Mouse (Mus musculus) mature B cell (primary cell): ENCODE measurements at regions not wholly inside any gene's neighbourhood (a gene's known extent, or its start where the extent isn't known, plus 50 kb on each side); places are given as distances from the start of the nearest gene placed in this dataset.

Experiments
- in situ Hi-C: fragments of 300-500 bp; cut with MboI; formaldehyde crosslinking; loops from 2 replicates; pipeline ENCODE4 v1.14.3; 2019

DNA sequence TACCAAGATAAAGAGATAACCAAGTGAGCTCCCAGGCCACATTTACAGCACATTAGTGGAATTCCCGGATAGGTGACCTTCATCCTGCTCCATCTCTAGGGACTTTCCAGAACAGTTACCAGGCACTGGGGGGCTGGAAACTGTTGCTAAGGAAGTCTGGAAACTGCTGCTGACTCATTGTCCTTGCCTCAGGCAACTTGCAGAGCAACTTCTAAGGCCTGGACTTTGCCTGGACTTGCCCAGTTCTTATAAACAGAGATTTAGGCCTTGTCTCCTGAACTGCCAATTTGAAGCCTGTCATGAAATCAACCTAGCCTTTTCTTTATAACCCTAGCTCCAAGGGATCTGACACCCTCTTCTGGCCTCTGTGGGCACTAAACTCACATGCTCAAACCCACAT, 224.0 kb upstream of the Gm6657 start:
- in situ Hi-C loops, result no loop called here

DNA sequence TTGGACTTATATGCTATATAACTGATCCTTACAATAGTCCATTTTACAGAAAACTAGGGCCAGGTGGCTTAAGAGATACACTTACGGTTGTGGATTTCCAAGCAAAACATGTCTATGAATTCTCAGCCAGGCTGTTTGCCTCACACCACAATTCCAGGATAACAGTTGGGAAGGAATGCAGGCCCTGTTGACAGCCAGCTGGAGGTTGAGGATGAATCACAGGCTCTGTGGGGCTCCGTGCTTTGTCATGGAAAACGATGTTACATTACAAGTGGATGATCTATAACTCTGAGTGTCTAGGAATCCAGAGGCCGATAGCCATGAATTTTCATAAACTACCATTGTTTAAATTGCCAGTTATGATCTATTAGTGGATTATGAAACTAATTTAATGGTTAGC, 221.9 kb upstream of the Gm6657 start:
- in situ Hi-C loops, result no loop called here

GRCm38 (mm10) chr12:77976952-77977351, 217.1 kb upstream of the Gm6657 start:
- in situ Hi-C loops, result no loop called here

DNA sequence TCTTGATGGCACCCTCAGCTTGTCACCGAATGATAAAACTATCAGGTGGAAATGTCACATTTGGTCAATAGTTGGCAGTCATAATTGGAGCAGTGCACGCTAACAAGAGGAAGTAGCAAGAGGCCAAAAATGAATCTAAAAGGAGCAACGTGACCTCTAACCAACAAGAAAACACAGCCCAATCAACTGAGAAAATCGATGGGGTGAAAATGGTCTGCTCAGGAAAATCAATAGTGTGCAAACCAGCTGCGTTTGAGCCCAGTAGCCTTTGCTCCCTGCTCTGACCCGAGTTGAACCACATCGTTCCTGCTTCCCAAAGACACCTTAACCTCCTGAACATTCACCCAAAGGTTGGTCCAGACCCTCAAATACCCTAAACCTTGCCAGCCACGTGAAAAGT, 207.3 kb upstream of the Gm6657 start:
- in situ Hi-C loops, result no loop called here

- in situ Hi-C loops, result no loop called here
Measured at GRCm38 (mm10) chr12:77989766-77990165, 204.3 kb upstream of the Gm6657 start.

- in situ Hi-C loops, result no loop called here
Measured at GRCm38 (mm10) chr12:77991627-77992026, 202.4 kb upstream of the Gm6657 start.

DNA sequence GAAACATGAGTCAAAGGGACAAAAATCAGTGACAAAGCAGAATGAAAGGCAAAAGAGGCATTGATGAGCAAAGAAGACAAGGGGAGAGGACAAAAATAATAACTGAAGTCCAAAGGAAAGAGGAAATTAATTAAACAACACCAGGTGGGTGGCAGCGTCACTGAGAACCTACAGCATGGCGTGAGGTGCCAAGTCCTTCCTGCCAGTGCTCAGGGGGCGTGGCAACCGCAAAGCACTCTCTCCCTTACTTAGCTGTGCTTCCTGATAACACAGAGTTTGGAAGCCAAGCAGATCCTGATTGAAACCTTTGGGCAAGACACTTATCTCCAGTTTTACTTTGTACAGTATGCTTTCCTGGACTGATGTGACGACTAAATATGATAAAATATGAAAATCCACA, 199.9 kb upstream of the Gm6657 start:
- in situ Hi-C loops, result no loop called here

GRCm38 (mm10) chr12:77997916-77998315, 196.1 kb upstream of the Gm6657 start:
- in situ Hi-C loops, result no loop called here

GRCm38 (mm10) chr12:78000401-78000800, 193.6 kb upstream of the Gm6657 start:
- in situ Hi-C loops, result no loop called here

DNA sequence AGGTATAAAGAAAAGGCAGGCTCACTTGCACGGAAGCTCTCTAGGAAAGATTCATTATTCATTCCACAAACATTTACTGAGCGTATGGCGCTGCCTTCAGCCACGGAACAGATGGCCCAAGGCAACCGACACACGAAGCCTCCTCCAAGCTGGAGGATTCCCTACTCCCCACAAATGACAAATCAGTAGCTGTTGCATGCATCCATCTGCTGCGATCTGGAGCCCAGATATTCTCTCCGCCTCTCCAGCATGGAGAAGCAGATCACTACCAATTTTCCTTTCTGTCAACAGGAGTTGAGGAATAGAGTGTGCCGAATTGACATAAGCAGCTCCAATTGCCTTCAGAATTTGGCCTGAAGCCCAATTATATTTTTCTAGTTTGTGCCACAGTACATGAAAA, 192.2 kb upstream of the Gm6657 start:
- in situ Hi-C loops, result no loop called here

DNA sequence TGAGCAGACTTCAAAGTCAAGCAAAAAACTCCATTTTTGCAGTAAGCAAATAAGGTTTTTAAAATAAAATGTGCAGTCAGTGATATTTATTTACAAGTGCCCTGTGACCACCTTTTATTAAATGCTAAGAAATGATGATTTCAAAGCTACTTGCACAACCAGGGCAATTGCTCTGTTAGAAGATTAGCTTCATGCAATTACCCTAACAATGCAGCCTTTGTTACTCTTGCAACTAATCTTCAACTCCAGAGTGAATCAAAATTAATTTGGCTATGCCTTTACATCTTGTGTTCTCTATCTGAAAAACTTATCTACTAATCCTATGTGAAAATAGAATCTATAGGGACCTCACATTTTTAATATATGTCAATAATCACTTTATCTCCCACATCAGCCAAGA, 160.3 kb upstream of the Gm6657 start:
- in situ Hi-C loops, result no loop called here

DNA sequence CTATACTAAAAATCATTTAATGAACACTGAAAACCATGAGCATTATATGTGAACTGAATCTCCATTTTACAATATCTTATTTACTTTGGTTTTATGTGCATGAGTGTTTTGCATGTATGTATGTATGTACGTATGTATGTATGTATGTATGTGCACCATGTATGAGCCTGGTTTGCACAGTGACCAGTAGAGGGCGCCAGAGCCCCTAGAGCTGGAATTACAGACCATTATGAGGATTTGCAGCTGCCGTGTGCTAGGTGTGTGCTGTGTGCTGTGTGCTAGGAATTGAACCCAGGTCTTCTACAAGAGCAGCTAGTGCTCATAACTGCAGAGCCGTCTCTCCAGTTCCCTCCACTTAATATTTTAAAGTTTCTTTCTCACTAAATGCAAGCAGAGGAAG, 147.5 kb upstream of the Gm6657 start:
- in situ Hi-C loops, result no loop called here

GRCm38 (mm10) chr12:78055956-78056355, 138.1 kb upstream of the Gm6657 start:
- in situ Hi-C loops, result loop anchor here (25.0 kb wide), 1 partner anchor 1056 kb away; no protein-coding TSS in a partner anchor

DNA sequence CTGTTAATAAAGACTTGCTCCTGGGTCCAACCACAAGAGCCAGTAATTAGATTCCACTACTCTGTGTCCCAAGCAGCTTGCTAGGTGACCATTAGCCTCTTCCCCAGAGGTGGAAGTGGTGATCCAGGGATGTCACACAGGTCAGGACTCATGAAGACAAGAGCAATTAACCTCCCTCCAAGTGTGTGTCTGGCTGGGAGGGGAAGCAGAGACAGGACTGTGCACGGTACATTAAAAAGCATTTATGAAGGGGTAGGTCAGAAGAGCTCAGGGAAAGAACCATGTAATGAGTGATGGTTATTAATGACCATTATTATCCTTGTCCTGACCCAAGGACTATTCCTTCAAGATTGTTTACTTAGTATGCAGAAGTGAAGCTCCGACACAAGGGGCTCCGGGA, 136.9 kb upstream of the Gm6657 start:
- in situ Hi-C loops, result loop anchor here (25.0 kb wide), 1 partner anchor 1055 kb away; no protein-coding TSS in a partner anchor

- in situ Hi-C loops, result loop anchor here (25.0 kb wide), 1 partner anchor 1052 kb away; no protein-coding TSS in a partner anchor
Measured at GRCm38 (mm10) chr12:78059965-78060364, 134.1 kb upstream of the Gm6657 start.

DNA sequence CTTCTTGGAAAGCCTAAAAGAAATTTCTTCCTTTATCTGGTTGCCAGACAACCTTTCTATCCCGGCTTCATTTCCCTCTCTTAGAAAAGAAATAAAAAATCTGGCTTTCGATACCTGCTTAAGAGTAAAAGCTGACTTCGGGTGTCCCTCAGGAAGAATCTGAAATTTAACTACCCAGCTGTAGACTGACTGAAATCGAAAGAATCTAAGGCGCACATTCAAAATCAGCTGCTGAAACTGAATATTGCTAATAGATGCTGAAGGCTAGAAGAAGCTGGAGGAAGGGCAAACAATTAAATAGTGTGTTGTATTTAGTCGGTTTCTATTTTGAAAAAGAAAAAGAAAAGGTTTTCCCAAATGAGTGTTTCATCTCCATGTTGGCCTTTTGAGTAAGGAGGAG, 128.0 kb upstream of the Gm6657 start:
- in situ Hi-C loops, result loop anchor here (25.0 kb wide), 1 partner anchor 1046 kb away; no protein-coding TSS in a partner anchor

DNA sequence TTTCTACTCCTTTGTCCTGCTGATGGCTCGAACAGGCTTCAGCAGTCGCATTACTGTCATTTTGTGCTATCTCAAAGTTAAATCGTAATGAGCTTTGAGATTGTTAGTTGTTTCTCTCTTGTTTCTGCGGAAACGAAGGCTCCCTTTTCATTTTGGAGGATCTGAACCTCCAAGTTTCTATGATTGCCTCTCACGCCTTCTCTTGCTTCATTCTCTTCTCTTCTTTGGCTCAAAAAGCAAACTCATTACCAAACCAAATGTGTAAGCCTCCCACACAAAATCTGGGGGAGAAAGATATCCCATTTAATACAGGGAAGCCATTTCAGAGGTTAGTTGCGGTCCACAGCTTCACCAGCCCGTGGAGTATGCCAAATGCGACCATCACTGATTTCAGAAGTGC, 121.1 kb upstream of the Gm6657 start:
- in situ Hi-C loops, result loop anchor here (25.0 kb wide), 1 partner anchor 1039 kb away; no protein-coding TSS in a partner anchor

GRCm38 (mm10) chr12:78074290-78074802, 119.7 kb upstream of the Gm6657 start:
- in situ Hi-C loops, result loop anchor here (25.0 kb wide), 1 partner anchor 1038 kb away; no protein-coding TSS in a partner anchor

- in situ Hi-C loops, result no loop called here
Measured at GRCm38 (mm10) chr12:78077285-78077684, 116.8 kb upstream of the Gm6657 start.

GRCm38 (mm10) chr12:78082163-78082562, 111.9 kb upstream of the Gm6657 start:
- in situ Hi-C loops, result no loop called here

GRCm38 (mm10) chr12:78086016-78086415, 108.0 kb upstream of the Gm6657 start:
- in situ Hi-C loops, result no loop called here

- in situ Hi-C loops, result no loop called here
Measured at GRCm38 (mm10) chr12:78087921-78088320, 106.1 kb upstream of the Gm6657 start.

- in situ Hi-C loops, result no loop called here
Measured at GRCm38 (mm10) chr12:78094471-78094870, 99.6 kb upstream of the Gm6657 start.

GRCm38 (mm10) chr12:78095352-78095751, 98.7 kb upstream of the Gm6657 start:
- in situ Hi-C loops, result no loop called here
